Comparison of ENCODE assay signal across 8 mouse cellular contexts in the genomic region with DNA sequence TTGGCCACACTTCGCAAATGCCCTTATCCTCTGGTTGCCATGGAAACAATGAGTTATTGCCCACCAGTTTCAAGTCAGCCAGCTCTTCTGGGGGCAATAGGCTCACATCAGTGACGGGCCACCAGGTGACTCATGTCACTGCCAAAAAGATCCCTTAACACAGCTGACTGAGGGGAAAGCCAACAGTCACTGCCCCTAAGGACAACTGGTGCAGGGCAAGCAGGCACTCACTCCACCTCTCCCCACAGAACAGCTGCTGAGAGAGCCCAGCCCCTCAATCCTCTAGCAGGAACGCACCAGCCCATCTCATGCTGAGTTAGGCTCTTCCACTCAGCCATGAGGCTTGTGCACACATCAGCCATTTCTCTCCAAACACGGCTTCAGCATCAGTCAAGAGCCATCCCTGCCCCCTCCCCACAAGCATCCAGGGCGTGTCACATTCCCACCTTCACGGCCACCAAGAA.
DNase-seq lines count a peak whose midpoint lies in the region; ATAC-seq and TF ChIP-seq lines count a peak whose summit lies in the region.

No protein-coding gene starts in this region.

- WGBS in bone marrow, adult 2 months = 5% methylated on average over 6 of the region's 6 CpGs
- WGBS in liver, embryonic 14.5 days (ENCODE audit: insufficient replicate concordance) = 9% methylated on average over 6 of the region's 6 CpGs
- 6% methylated on average over 6 of the region's 6 CpGs for WGBS in stomach, embryonic 16.5 days

- DNase-seq in left cerebral cortex, adult 2 months (ENCODE audit: extremely low spot score in 1 of 2, low spot score in 2 of 2) = no peak
- DNase-seq in left cerebral cortex, postnatal 36 days (ENCODE audit: low spot score in 2 of 2) = no peak
- peak; percentile 37 for DNase-seq in gastrocnemius, postnatal 25 days
- no peak for DNase-seq in liver, embryonic 14.5 days (ENCODE audit: low read depth in 3 of 3, low spot score in 3 of 3)
- no peak for DNase-seq in frontal cortex, adult 2 months (ENCODE audit: extremely low spot score in 1 of 2, low spot score in 1 of 2)
- no peak for DNase-seq in testis, postnatal 14 days (ENCODE audit: low spot score)

- peaks cover 10% of the 10 kb centered on the region for H3K4me1 ChIP-seq in bone marrow, adult 2 months (ENCODE audit: control insufficient read depth, insufficient read depth, low read length)
- peaks cover 0 to 3% of the 10 kb centered on the region in 2 experiments; a peak in 2 of 4 replicates for H3K4me1 ChIP-seq in liver, embryonic 14.5 days (replicated peaks; ENCODE audit: control insufficient read depth in 2 of 2, insufficient read depth in 2 of 2, low read length in 1 of 2)
- H3K4me1 ChIP-seq in stomach, embryonic 16.5 days (ENCODE audit: control insufficient read depth, insufficient read depth, low read length) = peaks cover 62% of the 10 kb centered on the region

- no peak for TF ChIP-seq POLR2A in bone marrow, adult 2 months (IDR thresholded peaks at IDR 0.05; ENCODE audit: borderline replicate concordance, control insufficient read depth, low read depth, low read length)

- TF ChIP-seq EP300 in liver, embryonic 14.5 days (IDR thresholded peaks at IDR 0.05; ENCODE audit: low read depth) = no peak

- H3K9me3 ChIP-seq in liver, embryonic 14.5 days (ENCODE audit: control insufficient read depth, low read length) = no peaks in the 10 kb centered on the region
- no peaks in the 10 kb centered on the region for H3K9me3 ChIP-seq in stomach, embryonic 16.5 days (replicated peaks; ENCODE audit: control insufficient read depth, low read length)

- intact Hi-C loops in left cerebral cortex, adult 2 months (cut with DNase I) = no loop called here
- intact Hi-C loops in left cerebral cortex, postnatal 36 days (cut with DNase I) = loop anchor here (5.0 kb wide), 1 partner anchor 37 kb away; no protein-coding TSS in a partner anchor

- no peaks in the 10 kb centered on the region for H3K36me3 ChIP-seq in liver, embryonic 14.5 days (replicated peaks; ENCODE audit: control insufficient read depth, insufficient read depth, low read depth)
- H3K36me3 ChIP-seq in stomach, embryonic 16.5 days (ENCODE audit: control insufficient read depth, insufficient read depth, low read length) = no peaks in the 10 kb centered on the region

- TF ChIP-seq CTCF in left cerebral cortex, adult 2 months (IDR thresholded peaks at IDR 0.05) = no peak
- TF ChIP-seq CTCF in bone marrow, adult 2 months (IDR thresholded peaks at IDR 0.05; ENCODE audit: control insufficient read depth, insufficient read depth, low read length) = no peak
- no peak for TF ChIP-seq CTCF in liver, embryonic 14.5 days (IDR thresholded peaks at IDR 0.05; ENCODE audit: low read depth)

- peak overlapping the region; percentile 55 for H3K4me3 ChIP-seq in left cerebral cortex, adult 2 months
- H3K4me3 ChIP-seq in bone marrow, adult 2 months (replicated peaks; ENCODE audit: control insufficient read depth, low read depth, low read length) = peak overlapping the region; percentile 89
- peak overlapping the region; percentile 44 to 53 for H3K4me3 ChIP-seq in liver, embryonic 14.5 days (ENCODE audit: insufficient read depth in 1 of 2, low read depth in 2 of 2, low read length in 2 of 2)
- H3K4me3 ChIP-seq in stomach, embryonic 16.5 days (replicated peaks; ENCODE audit: low read length) = peak overlapping the region; percentile 78

- peaks cover 17% of the 10 kb centered on the region for H3K27me3 ChIP-seq in liver, embryonic 14.5 days (ENCODE audit: control insufficient read depth, insufficient read depth, low read length)
- no peaks in the 10 kb centered on the region for H3K27me3 ChIP-seq in stomach, embryonic 16.5 days (ENCODE audit: control insufficient read depth, insufficient read depth, low read length)

- H3K4me2 ChIP-seq in liver, embryonic 14.5 days (ENCODE audit: low read depth) = peak overlapping the region; percentile 52
- peak overlapping the region; percentile 69 for H3K4me2 ChIP-seq in stomach, embryonic 16.5 days (ENCODE audit: low read depth, low read length)

- H3K9ac ChIP-seq in liver, embryonic 14.5 days (replicated peaks) = no peak overlapping the region
- H3K9ac ChIP-seq in stomach, embryonic 16.5 days (ENCODE audit: low read length) = peak overlapping the region; percentile 96

- H3K27ac ChIP-seq in left cerebral cortex, adult 2 months = peak overlapping the region; percentile 78
- peak overlapping the region; percentile 98 for H3K27ac ChIP-seq in bone marrow, adult 2 months (ENCODE audit: control insufficient read depth, insufficient read depth, low read depth, low read length, poor library complexity)
- H3K27ac ChIP-seq in liver, embryonic 14.5 days = no peak overlapping the region
- peak overlapping the region; percentile 99 for H3K27ac ChIP-seq in stomach, embryonic 16.5 days (ENCODE audit: low read length)

- ATAC-seq in liver, embryonic 14.5 days (ENCODE audit: insufficient read depth) = no peak
- no peak for ATAC-seq in stomach, embryonic 16.5 days (ENCODE audit: insufficient read depth, low FRiP score)
